Mouse (Mus musculus): ENCODE measurements around the gene Ids. TPM values are rescaled to one million over a fixed set of nuclear protein-coding genes. Genes with fewer than 3 reads are reported as not detected.
"Not testable (repeated sequence)": the region's sequence is repeated elsewhere in the genome, so short reads cannot be mapped to it uniquely, and the experiment has no call there.

Ids gene
- total RNA-seq (2015) (69.2 and 77.5 TPM in 2 replicates), total RNA-seq (2017) (14.3 and 19.0 TPM in 2 replicates)

- ATAC-seq (ENCODE audit: poor library complexity, severe bottlenecking), result peak; percentile 95
Measured at GRCm38 (mm10) chrX:70364661-70365613, at the start of gene Ids. TSS of gene Ids (minus strand) at chrX:70365084.

- not testable (repeated sequence) for ATAC-seq (ENCODE audit: poor library complexity, severe bottlenecking)
Measured at GRCm38 (mm10) chrX:70392636-70393035, 27.8 kb upstream of the Ids start.

DNA sequence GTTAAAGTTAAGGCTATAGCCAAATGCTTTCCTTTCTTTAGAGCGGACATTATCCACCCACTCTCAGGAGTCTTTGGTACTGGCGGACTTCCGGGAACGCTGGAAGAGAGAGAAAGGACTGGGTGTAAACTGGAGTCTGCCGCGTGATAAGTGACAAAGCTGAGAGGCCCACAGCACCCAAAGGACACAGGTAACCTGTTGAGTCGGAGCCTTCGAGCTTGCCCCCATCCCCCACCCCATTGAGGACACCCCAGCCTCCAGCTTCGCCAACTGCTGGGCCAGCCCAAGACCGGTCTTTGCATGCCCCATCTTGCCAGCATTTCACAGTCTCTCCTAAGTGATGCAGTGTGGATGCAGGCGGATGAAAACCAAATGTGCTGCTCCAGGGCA, 21.1 kb upstream of the Ids start:
- peak; percentile 53 for ATAC-seq (ENCODE audit: poor library complexity, severe bottlenecking)

DNA sequence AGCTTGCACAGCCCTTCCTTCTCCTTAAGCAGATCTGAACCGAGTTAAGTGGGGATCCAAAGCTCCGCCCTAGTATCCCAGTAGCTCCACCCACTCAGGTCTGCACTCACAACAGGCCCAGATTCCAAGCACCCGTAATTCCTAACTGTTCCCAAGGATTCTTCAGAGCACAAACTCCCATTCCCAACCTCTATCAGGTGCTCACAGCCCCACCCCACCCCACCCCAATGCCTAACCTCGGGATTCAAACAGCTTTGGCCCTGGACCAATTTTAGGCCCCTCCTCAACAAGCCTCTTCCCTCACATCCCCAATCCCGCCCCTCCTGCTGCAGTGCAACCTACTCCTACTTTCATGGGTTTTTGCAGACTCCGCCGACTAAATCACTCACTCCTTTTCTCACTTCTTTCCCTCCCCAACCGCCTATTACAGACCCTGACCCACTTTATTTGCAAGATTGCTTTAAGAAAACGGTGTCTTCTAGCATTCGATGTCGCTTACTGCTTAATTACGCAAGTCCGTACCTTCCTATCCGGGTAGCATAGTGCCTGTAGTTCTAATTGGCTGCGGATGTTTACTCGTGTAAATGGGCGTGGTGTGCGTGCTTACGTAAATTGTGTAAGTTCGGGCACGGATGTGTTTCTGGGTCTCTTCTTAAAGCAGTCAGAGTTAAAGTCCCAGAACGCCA, 20.5 kb upstream of the Ids start, which contains the start of gene 1110012L19Rik:
1110012L19Rik (plus strand) TSS at position 602 of the 686 bp plus-strand sequence.
- peak; percentile 96 for ATAC-seq (ENCODE audit: poor library complexity, severe bottlenecking)

DNA sequence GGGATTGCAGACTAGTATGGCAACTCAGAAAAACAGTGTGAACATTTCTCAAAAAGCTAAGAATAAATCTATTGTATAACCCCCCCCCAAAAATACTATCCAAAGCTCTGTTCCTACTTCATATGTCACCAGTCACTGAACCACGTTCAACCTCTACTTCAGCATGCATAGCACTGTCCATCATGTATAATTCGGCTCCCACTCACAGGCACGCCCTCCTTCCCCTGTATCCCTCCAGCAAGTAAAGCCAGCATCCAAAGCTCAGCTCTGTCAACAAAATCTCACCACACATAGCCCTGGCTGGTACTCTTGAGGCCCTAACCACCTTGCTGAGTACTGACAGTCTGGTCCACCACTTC, 20.0 kb upstream of the Ids start:
- no peak for ATAC-seq (ENCODE audit: poor library complexity, severe bottlenecking)

DNA sequence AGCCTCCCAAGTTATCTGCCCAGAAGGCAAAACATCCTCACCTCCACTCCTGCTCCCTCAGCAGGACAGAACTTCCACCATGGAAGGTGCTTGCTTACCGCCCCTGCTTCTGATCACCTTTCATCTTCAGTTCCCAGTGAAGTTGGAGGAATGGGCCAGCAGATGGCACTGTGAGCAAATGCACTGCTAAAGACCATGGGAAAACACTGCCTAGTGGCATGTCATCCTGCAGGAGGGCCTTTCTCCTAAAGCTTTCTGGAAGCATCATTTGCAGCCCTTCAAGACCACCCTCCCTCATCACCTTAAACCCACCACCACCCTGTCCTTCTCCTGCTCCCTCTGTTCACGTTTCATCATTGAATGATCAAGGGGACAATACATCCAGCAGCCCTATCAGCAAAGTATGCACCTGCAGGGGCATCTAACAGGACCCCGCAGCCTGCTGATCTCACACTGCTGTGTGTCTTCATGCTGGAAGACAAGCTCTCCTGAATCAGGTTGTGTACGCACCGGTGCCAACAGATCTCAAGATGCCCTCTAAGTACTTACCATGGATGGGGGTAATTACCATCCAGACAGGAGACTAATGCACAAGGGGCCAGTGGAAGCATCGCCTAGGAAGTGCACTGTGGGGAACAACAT, 9.7 kb upstream of the Ids start:
- ATAC-seq (ENCODE audit: poor library complexity, severe bottlenecking), result peak; percentile 88

DNA sequence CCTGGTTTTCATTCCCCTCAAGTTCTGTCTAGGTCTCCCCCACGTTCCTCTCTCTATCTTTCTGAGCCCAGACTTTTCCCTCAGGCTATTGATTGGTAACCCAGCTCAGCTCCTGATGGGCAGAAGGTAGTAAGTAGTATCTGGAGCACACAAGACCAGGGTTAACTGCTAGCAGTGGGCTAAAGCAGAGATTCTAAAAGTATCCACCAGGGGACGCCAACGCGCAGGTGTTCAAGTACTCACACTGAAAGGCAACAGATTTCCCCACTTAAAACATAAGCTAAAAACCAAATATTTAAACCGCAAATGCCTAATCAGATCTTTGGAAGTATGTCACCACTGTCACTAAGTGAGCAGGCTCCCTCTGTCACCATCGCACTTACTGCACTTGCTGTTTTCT, 4.9 kb upstream of the Ids start:
- peak; percentile 41; the same call in 1 of the 2 replicates for ATAC-seq (ENCODE audit: poor library complexity, severe bottlenecking)

GRCm38 (mm10) chrX:70364202-70364601, 682 bp downstream of the Ids start:
- no peak for ATAC-seq (ENCODE audit: poor library complexity, severe bottlenecking)

DNA sequence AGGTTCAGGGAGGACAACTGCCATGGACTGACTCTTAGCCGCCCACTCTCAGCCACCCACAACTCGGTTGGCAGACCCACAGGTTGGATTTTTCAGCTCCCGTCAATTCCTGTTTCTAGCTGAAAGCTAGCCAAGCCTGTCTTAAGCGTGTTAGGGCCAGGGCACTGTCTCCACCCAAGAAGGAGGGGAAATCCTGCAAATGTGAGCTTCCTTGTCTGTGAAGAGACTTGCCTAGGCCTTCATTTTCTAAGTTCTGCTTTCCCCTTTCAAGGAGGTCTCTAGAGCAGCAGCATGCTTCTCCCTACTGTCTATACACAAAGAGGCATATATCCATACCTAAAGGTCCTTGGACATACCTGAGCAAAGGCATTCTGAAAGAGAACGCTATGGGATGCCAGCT, 1.4 kb downstream of the Ids start:
- ATAC-seq (ENCODE audit: poor library complexity, severe bottlenecking), result peak; percentile 56

GRCm38 (mm10) chrX:70362985-70363384, 1.9 kb downstream of the Ids start:
- no peak for ATAC-seq (ENCODE audit: poor library complexity, severe bottlenecking)

- peak; percentile 49 for ATAC-seq (ENCODE audit: poor library complexity, severe bottlenecking)
Measured at GRCm38 (mm10) chrX:70330202-70330843, 34.6 kb downstream of the Ids start.

DNA sequence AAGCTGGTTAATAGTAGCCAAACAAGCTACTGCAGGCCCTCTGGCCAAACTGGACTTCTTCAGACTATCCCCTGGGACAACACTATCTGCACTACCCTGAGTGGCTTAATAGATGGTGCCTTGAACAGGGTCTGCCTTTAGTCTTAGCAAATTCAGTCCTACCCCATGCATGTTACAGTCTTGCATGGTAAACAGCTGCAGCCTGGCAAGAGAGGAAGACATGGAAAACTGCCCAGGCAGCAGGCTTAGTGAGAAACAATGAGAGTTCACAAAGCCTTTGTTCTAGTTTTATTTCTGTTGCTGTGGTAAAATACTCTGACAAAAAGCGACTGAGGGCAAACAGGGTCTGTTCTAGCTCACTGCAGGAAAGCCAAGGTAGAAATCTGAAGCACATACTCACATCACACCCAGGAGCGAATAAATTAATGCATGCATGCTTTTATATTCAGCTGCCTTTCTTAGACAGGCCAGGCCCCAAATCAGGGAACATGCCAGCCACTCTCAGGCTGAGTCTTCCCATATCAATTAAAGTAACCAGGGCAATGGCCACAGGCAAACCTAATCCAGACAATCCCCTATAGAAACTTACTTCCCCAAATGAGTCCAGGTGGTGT, 36.2 kb downstream of the Ids start:
- no peak for ATAC-seq (ENCODE audit: poor library complexity, severe bottlenecking)

DNA sequence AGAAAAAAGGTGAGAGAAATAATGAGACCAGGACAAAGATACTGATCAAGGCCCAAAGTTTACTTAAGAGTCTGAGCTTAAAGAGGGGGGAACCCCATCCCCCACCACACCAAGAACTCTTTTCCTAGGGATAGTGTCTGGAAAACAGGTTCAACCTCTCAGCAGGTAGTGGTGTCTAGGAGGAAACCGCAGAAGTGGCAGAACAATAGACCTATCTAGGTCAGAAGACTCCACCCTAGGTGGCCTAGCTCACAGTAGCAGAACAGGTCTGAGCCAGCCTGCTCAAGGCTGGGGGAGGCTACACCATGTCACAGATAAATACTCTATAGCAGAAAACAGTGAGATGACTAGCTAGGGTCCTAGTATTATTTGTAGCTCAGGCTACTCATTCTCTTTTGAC, 37.2 kb downstream of the Ids start:
- ATAC-seq (ENCODE audit: poor library complexity, severe bottlenecking), result no peak

DNA sequence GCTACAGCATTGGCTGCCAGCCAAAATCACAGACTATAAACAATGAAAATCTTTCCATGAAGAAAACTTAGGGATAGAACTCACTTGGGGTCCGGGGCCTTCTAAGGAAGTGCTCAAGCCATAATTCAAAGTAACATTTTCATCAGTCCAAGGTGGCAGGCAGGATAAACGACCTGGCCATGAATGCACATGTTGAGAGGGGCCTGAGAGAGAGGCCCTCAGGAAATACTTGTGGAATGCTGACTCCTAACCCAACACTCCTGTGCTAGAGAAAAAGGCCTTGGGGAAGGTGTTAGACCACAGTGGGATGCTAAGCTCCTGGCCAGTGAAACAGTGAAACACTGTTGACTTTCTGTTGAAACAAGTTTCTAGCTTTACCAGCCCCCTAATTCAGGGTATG, 45.6 kb downstream of the Ids start:
- no peak for ATAC-seq (ENCODE audit: poor library complexity, severe bottlenecking)

GRCm38 (mm10) chrX:70314949-70315641, 49.8 kb downstream of the Ids start:
- no peak for ATAC-seq (ENCODE audit: poor library complexity, severe bottlenecking)

Other genes starting within 250 kb of the Ids start
- 12.6 and 18.5 TPM in 2 replicates for gene 1110012L19Rik, start 20.8 kb upstream of the Ids start, total RNA-seq (2015)
- 22.1 and 25.7 TPM in 2 replicates for gene 1110012L19Rik, start 20.8 kb upstream of the Ids start, total RNA-seq (2017)
- 27.6 and 31.3 TPM in 2 replicates for gene Tmem185a, start 112.1 kb upstream of the Ids start, total RNA-seq (2015)
- gene Tmem185a, start 112.1 kb upstream of the Ids start, total RNA-seq (2017), result 7.0 and 8.8 TPM in 2 replicates

All from megakaryocyte, adult 5-6 weeks (primary cell).